Comparison of ENCODE assay signal across 24 mouse cellular contexts in genomic region chr11:118312132-118312723, GRCm38 (mm10). TPM values are rescaled to one million over a fixed set of nuclear protein-coding genes. Genes with fewer than 3 reads are reported as not detected.
DNase-seq lines count a peak whose midpoint lies in the region; ATAC-seq and TF ChIP-seq lines count a peak whose summit lies in the region.
"Had no signal": no experiment of that assay in that cellular context is flagged by ENCODE, and none has a peak within 500 bp of the region (broad histone marks: within the 10 kb centered on the region; RNA-seq: fewer than 3 reads in every experiment).

No protein-coding gene starts in this region.

- H3K9ac ChIP-seq in intestine, postnatal 0 days (ENCODE audit: low read depth, low read length), result no peak overlapping the region
- H3K9ac ChIP-seq in intestine, embryonic 16.5 days (ENCODE audit: low read depth, low read length), result no peak overlapping the region
- H3K9ac ChIP-seq: forebrain, embryonic 13.5 days; forebrain, postnatal 0 days; heart, embryonic 15.5 days; hindbrain, embryonic 13.5 days had no signal

- no peaks in the 10 kb centered on the region for H3K27me3 ChIP-seq in intestine, postnatal 0 days (replicated peaks; ENCODE audit: control insufficient read depth, insufficient read depth, low read length)
- H3K27me3 ChIP-seq in intestine, embryonic 16.5 days (replicated peaks; ENCODE audit: control insufficient read depth, insufficient read depth, low read length), result no peaks in the 10 kb centered on the region
- H3K27me3 ChIP-seq: forebrain, embryonic 13.5 days; heart, embryonic 15.5 days; hindbrain, embryonic 13.5 days had no signal

- H3K27ac ChIP-seq in intestine, postnatal 0 days (ENCODE audit: low read depth, low read length), result no peak overlapping the region
- no peak overlapping the region for H3K27ac ChIP-seq in intestine, embryonic 16.5 days (ENCODE audit: low read length)
- H3K27ac ChIP-seq: embryonic facial prominence, embryonic 10.5 days; forebrain, embryonic 13.5 days; gastrocnemius, adult 2 months; heart, embryonic 10.5 days; heart, embryonic 15.5 days; hindbrain, embryonic 13.5 days had no signal

- no peak overlapping the region for H3K4me3 ChIP-seq in intestine, postnatal 0 days (ENCODE audit: low read depth, low read length)
- H3K4me3 ChIP-seq in intestine, embryonic 16.5 days (ENCODE audit: low read length), result no peak overlapping the region
- H3K4me3 ChIP-seq in lung, adult 2 months (replicated peaks; ENCODE audit: extremely low read depth, low read depth, low read length), result no peak overlapping the region
- H3K4me3 ChIP-seq: embryonic facial prominence, embryonic 10.5 days; forebrain, embryonic 13.5 days; gastrocnemius, adult 2 months; heart, embryonic 10.5 days; heart, embryonic 15.5 days; hindbrain, embryonic 13.5 days had no signal

- no peak for TF ChIP-seq POLR2A in lung, adult 2 months (IDR thresholded peaks at IDR 0.05; ENCODE audit: borderline replicate concordance, extremely low read depth, low read depth, low read length)

- peak; percentile 43; the same call in 1 of the 2 replicates for ATAC-seq in intestine, postnatal 0 days
- ATAC-seq in intestine, embryonic 16.5 days, result no peak
- ATAC-seq in granulocyte monocyte progenitor cell, adult 5-6 weeks (replicated peaks; ENCODE audit: poor library complexity, severe bottlenecking), result peak; percentile 86
- ATAC-seq: forebrain, embryonic 13.5 days; forebrain, postnatal 0 days had no signal

- H3K9me3 ChIP-seq in intestine, postnatal 0 days (ENCODE audit: control insufficient read depth), result no peaks in the 10 kb centered on the region
- no peaks in the 10 kb centered on the region for H3K9me3 ChIP-seq in intestine, embryonic 16.5 days (ENCODE audit: control insufficient read depth, low read length)
- H3K9me3 ChIP-seq: heart, embryonic 15.5 days had no signal

- peaks cover 4% of the 10 kb centered on the region for H3K36me3 ChIP-seq in intestine, postnatal 0 days (ENCODE audit: control insufficient read depth, insufficient read depth)
- H3K36me3 ChIP-seq in intestine, embryonic 16.5 days (ENCODE audit: control insufficient read depth, insufficient read depth, low read length), result peaks cover 9% of the 10 kb centered on the region

- H3K4me2 ChIP-seq in intestine, postnatal 0 days (replicated peaks; ENCODE audit: low read depth), result no peak overlapping the region
- H3K4me2 ChIP-seq in intestine, embryonic 16.5 days (ENCODE audit: low read depth, low read length), result no peak overlapping the region
- H3K4me2 ChIP-seq: forebrain, embryonic 13.5 days; heart, embryonic 15.5 days; hindbrain, embryonic 13.5 days had no signal

- TF ChIP-seq CTCF in intestine, postnatal 0 days (IDR thresholded peaks at IDR 0.05; ENCODE audit: low read depth), result no peak
- TF ChIP-seq CTCF in lung, adult 2 months (IDR thresholded peaks at IDR 0.05; ENCODE audit: insufficient read depth, low read length), result no peak

- WGBS in intestine, postnatal 0 days, result 58% methylated on average over 6 of the region's 6 CpGs
- 65% methylated on average over 6 of the region's 6 CpGs for WGBS in intestine, embryonic 16.5 days
- 52% methylated on average over 6 of the region's 6 CpGs for WGBS in lung, adult 2 months

- H3K4me1 ChIP-seq in intestine, postnatal 0 days (replicated peaks; ENCODE audit: control insufficient read depth, insufficient read depth, low read length), result no peaks in the 10 kb centered on the region
- H3K4me1 ChIP-seq in intestine, embryonic 16.5 days (ENCODE audit: control insufficient read depth, insufficient read depth, low read length), result no peaks in the 10 kb centered on the region
- no peaks in the 10 kb centered on the region for H3K4me1 ChIP-seq in lung, adult 2 months (ENCODE audit: control insufficient read depth, insufficient read depth, low read length)
- H3K4me1 ChIP-seq: embryonic facial prominence, embryonic 10.5 days; forebrain, embryonic 13.5 days; hindbrain, embryonic 13.5 days had no signal

- peak; percentile 41 for DNase-seq in lung, postnatal 36 days
- DNase-seq in lung, adult 2 months, result no peak
- no peak for DNase-seq in cerebellum, adult 11-12 months
- no peak for DNase-seq in kidney, postnatal 10 days
- no peak for DNase-seq in embryo, embryonic 10 days (ENCODE audit: low spot score)
- DNase-seq: adrenal gland, adult 8-10 months; adrenal gland, postnatal 36 days; cerebellum, adult 18-20 months; cerebellum, adult 9-11 months; cerebellum, postnatal 36 days; forebrain, postnatal 0 days; gastrocnemius, postnatal 25 days; heart, adult 18-20 months; heart, postnatal 14 days had no signal

RNA-seq across cellular contexts. Expression of gene Usp36, which starts 22.2 kb away (rescaled TPM):
- 6.0 and 6.1 TPM in 2 replicates for polyA plus RNA-seq in intestine, postnatal 0 days (2015; fragmentation: Nextera tagmentation; extraction: Ambion mirVana)
- 15.9 TPM in 2 replicates for polyA plus RNA-seq in intestine, embryonic 16.5 days (2015; fragmentation: Nextera tagmentation; extraction: Ambion mirVana)
- polyA plus RNA-seq in lung, adult 2 months (2012; rRNA removed), result 18.2 and 19.0 TPM in 2 replicates
- 27.6 and 28.6 TPM in 2 replicates for total RNA-seq in granulocyte monocyte progenitor cell, adult 5-6 weeks (2014; fragmentation: Nextera tagmentation)
- 9.3 and 12.5 TPM in 2 replicates for total RNA-seq in granulocyte monocyte progenitor cell, adult 5-6 weeks (2017)

RNA-seq across cellular contexts. Expression of gene Cep295nl, which starts 30.1 kb away (rescaled TPM):
- 0.12 TPM in 2 replicates for polyA plus RNA-seq in intestine, postnatal 0 days (2015; fragmentation: Nextera tagmentation; extraction: Ambion mirVana)
- polyA plus RNA-seq in intestine, embryonic 16.5 days (2015; fragmentation: Nextera tagmentation; extraction: Ambion mirVana), result 0.20 and 0.24 TPM in 2 replicates
- polyA plus RNA-seq in lung, adult 2 months (2012; rRNA removed), result 0.28 and 0.32 TPM in 2 replicates
- total RNA-seq in granulocyte monocyte progenitor cell, adult 5-6 weeks (2014; fragmentation: Nextera tagmentation), result not detected in 2 replicates
- not detected in 2 replicates for total RNA-seq in granulocyte monocyte progenitor cell, adult 5-6 weeks (2017)
- total RNA-seq: CH12.LX had no signal

RNA-seq across cellular contexts. Expression of gene Timp2, which starts 43.3 kb away (rescaled TPM):
- 38.9 TPM in 2 replicates for polyA plus RNA-seq in intestine, postnatal 0 days (2015; fragmentation: Nextera tagmentation; extraction: Ambion mirVana)
- polyA plus RNA-seq in intestine, embryonic 16.5 days (2015; fragmentation: Nextera tagmentation; extraction: Ambion mirVana), result 30.9 and 45.1 TPM in 2 replicates
- 353 and 397 TPM in 2 replicates for polyA plus RNA-seq in lung, adult 2 months (2012; rRNA removed)
- total RNA-seq in granulocyte monocyte progenitor cell, adult 5-6 weeks (2014; fragmentation: Nextera tagmentation), result 1.8 and 3.5 TPM in 2 replicates
- 2.5 and 12.7 TPM in 2 replicates for total RNA-seq in granulocyte monocyte progenitor cell, adult 5-6 weeks (2017)
